Mouse (Mus musculus) adrenal gland, postnatal 14 days (tissue): ENCODE measurements around the gene Paqr9. TPM values are rescaled to one million over a fixed set of nuclear protein-coding genes. Genes with fewer than 3 reads are reported as not detected.

Experiments used
- total RNA-seq: library from RNA; stranded (reverse); gene quantifications from 2 replicates; pipeline ENCODE4 v1.2.3, GENCODE M21; 2021

Paqr9 gene
- total RNA-seq, 1 experiment from 2014 or later = 20.8 TPM

Other genes with a start within 250 kb of the Paqr9 start
- gene Chst2, start 152.9 kb upstream of the Paqr9 start, total RNA-seq = 19.0 and 20.6 TPM in 2 replicates
- gene U2surp, start 47.7 kb upstream of the Paqr9 start, total RNA-seq = 62.2 and 63.0 TPM in 2 replicates
- 3.4 and 5.0 TPM in 2 replicates for gene Pcolce2, start 77.9 kb downstream of the Paqr9 start, total RNA-seq
- gene Trpc1, start 190.7 kb downstream of the Paqr9 start, total RNA-seq = 4.3 and 5.5 TPM in 2 replicates